Mouse (Mus musculus) 3134 (cell line): ENCODE data around the gene Nup98.

Source experiments
- DNase-seq: peaks from one replicate; pipeline ENCODE4 v3.0.0-alpha.2; 2011; ENCODE audit warnings: low spot score; ENCODE audit not compliant: insufficient read length; ENCODE audit errors: extremely low read depth

Nup98 gene

GRCm38 (mm10) chr7:102081784-102082183 lies 128.2 kb downstream of the Nup98 start:
- no peak for DNase-seq

DNA sequence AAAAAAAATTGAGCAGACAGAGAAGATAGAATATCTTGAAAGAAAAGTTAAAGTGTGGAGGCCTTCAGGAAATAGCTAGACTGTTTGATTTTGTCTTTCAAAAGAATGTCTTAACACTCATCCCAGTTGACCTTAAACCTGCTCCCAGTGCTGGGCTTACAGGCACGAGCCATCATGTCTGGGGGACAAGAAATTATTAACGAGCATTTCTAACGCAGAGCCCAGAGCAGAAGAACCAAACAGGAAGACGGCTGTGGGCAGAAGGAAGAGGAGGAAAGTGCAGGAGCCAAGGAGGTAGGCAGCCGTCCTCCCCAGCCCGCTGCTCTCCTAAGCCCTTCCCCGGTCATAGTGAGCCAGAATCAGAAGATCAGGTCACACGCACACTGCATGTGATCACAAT lies 129.7 kb downstream of the Nup98 start:
- DNase-seq = no peak

- no peak for DNase-seq
These were observed 131.5 kb downstream of the Nup98 start for GRCm38 (mm10) chr7:102078517-102078916.

DNA sequence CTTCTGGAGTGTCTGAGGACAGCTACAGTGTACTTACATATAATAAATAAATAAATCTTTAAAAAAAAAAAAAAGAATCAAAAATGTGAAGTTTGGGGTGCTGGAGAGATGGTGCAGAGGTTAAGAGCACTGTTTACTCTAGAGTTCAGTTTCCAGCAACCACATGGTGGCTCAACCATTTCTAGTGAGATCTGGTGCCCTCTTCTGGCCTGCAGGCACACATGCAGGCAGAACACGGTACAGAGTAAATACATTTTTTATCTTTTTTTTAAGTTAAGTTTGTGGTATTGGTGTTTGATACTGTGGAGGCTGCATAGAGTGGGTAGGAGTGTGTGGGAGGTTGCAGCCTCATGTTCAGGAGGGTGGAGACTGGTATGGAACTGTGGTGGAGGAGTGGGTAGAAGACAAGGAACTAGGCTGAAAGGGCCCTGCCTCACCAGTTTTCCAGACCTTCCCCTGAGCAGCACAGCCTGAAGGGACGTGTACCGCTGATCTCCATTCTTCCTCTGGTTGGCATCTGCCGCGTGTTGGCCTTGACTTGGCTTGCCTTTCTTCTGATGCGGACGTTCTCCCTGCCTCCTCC lies 133.2 kb downstream of the Nup98 start:
- DNase-seq = no peak
